Mouse (Mus musculus) adrenal gland, adult 2 months (tissue): ENCODE data around the gene P2ry14. TPM values are rescaled to one million over a fixed set of nuclear protein-coding genes. Genes with fewer than 3 reads are reported as not detected.
A peak's percentile ranks its signal among the peaks of the same experiment; 100 is the strongest.
"Not testable (repeated sequence)": the region's sequence is repeated elsewhere in the genome, so short reads cannot be mapped to it uniquely, and the experiment has no call there.

Source experiments
- DNase-seq: peaks from one replicate; pipeline ENCODE4 v3.0.0; 2021
- polyA plus RNA-seq: library from polyadenylated mRNA; depleted of rRNA; stranded (reverse); fragments of >200 nt; gene quantifications from 2 replicates; pipeline ENCODE4 v1.2.3, GENCODE M21; 2012
- total RNA-seq, 2 experiments: library from RNA; stranded (reverse); gene quantifications; 2 replicates each; pipeline ENCODE4 v1.2.3; 2021

P2ry14 gene
- total and polyA plus RNA-seq, 3 experiments = 2.5 to 26.7 (median 13.7) TPM

- DNase-seq = no peak
These were observed 8.2 kb downstream of the P2ry14 start for GRCm38 (mm10) chr3:59145194-59145593.

GRCm38 (mm10) chr3:59141507-59142305, 11.7 kb downstream of the P2ry14 start:
- no peak for DNase-seq

DNA sequence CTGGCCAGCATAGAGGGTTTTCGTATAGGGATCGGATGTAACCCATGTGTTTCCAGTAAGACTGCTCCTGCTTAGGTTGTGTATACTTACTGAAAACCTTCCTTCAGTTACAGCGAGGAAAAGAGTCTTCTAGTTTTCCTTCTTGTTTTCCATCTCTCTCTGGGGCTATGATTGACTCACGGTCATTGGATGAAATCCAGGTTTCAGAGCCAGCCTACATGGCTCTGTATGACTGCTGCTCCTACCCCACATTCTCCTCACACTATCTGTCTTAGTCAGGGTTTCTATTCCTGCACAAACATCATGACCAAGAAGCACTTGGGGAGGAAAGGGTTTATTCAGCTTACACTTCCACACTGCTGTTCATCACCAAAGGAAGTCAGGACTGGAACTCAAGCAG, 12.5 kb downstream of the P2ry14 start:
- DNase-seq = peak; percentile 63

DNA sequence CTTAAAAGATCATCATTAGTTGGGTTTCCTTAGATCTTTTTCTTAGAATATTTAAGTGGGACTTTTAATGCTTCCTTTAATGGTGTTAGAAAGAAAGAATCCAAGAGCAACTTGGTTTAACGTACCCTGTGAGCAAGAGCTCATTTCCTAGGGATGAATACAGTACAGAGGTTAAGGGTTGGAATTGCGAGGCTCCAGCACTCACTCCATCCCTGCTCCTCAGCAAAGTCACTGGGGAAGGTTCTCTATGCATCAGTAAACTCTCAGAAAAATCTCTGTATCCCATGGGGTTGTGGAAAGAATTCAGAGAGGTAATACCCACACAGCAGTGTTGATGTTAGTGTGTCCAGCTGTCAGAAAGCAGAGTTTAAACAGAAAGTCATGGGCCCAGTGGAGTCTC, 13.3 kb downstream of the P2ry14 start:
- DNase-seq = no peak

GRCm38 (mm10) chr3:59139651-59140051, 13.8 kb downstream of the P2ry14 start:
- peak; percentile 57 for DNase-seq

DNA sequence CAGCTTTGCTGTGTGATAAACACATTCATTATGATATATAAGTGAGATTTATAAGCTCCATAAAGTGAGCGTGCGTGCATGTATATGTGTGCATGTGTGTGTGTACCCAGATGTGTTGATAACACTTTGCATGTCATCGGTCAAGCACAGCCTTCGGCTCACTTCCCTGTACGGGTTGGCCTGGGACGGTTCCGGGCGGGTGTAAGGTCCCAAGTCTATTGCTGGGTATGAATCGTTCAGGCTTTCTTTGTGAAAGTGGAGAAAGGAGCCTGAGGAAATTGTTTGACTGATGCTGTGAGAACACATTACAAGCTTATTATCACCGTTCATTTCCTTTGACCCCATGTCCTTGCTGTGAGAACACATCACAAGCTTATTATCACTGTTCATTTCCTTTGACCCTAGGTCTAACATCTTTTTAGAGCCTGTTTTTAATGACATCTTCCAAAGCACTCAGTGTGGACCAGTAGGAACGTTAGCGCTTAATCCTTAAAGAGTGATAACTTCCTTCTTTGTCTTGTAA, 14.4 kb downstream of the P2ry14 start:
- no peak for DNase-seq

DNA sequence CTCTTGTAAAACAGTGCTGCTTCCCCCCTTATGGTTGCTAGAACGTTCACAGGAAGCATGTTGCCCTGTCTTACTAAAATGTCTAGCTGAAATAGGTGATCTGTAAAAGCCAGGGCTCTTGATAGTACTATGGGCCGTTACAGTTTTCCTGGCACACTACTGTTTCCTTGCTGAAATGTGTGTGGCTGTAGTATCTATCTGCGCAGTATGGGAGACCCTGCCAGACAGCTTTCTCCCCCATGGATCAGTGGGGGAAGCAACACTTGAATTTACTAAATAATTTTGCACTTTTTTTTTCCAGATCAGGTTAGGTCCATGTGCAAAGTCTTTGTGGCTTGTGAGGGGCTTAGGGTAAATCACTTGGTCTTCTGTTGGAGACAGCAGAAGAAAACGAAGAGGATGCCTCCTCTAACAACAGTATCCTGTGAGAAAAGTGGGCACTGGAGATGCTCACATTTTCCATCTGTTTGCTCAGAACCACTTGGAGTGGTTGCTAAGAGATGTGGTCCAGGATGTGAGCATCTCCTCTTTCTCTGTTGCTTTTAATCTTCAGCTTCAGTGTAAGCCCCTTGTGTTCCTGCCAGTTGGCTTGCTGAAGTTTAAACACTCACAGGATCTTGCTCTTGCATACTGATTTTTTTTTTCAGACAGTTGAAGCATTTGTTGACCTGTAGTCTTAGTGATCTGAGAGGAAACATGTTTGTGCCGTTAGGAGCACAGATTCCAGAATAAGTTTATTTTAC, 17.3 kb downstream of the P2ry14 start:
- DNase-seq = no peak

DNA sequence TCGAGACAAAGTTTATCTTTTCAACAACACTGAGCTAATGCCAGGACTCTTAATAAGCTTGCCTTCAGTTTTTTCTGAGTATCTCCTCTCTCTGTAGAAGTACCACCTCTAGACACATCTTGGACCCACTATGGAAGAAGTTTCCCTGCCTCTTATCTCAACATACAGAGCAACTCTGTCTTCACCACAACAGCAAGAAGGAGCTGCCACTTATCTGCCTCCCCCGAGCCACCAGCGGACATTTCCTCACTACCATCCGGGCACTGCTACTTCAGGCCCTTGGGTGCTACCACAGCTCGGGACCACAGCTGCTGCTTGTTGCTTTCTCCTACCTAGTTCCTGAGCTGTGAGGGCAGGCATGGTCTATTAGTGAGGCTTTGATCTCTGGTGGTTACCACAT, 20.2 kb downstream of the P2ry14 start:
- no peak for DNase-seq

DNA sequence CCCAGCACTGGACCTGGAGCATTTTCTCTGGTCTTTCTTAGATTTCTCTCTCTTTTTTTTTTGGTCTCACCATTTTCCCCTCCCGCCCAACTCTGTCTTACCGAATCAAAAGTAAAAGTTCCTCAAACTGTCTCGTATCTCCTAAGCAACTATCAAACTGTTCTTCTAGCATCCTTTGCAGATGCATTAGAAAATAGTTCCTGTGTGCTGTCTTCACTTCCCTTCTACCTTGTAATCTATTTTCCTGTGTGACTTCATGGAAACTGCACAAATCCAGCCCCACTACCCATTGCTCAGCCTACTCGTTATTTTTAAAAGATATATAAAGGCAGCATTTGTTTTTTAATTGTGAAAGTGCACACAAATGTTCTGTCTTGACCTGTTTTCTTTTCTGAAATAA, 21.5 kb downstream of the P2ry14 start:
- no peak for DNase-seq

DNA sequence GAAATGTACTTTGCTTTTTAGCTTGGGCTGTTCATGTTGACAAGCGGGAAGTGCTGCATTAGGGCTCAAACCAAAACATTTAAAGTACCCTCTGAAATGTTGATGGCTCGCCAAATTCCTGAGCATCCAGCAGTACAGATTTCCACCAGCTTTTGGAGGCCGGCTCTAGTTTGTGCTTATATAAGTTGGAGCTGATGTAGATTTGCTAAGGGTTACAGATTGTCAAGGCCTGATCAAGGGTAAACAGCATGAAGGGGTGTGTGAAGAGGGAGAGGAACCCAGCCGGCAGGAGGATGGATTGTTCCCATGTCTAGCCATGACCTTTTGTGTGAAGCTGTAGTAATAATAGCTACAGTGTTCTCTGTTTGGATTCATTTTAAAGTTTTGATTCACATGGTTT, 22.3 kb downstream of the P2ry14 start:
- DNase-seq = peak; percentile 40

DNA sequence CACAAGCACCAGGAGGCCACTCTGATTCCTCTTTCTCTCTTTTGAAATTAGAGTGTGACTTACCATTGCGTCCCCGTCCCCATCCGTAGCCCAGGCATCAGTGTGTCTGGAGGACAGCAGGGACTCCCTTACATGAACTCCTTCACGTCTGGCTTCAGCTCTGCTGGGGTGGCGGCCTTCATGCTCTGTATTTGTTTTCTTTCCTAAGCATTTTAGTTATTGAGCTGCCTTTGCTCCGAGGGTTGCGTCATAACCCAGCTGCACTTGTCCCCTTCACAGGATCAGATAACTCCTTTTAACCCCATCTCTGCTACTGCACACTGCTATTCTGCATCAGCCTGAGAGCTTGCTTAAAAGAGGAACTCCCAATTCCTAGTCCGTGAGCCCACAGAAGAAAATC, 23.0 kb downstream of the P2ry14 start:
- DNase-seq = peak; percentile 71

DNA sequence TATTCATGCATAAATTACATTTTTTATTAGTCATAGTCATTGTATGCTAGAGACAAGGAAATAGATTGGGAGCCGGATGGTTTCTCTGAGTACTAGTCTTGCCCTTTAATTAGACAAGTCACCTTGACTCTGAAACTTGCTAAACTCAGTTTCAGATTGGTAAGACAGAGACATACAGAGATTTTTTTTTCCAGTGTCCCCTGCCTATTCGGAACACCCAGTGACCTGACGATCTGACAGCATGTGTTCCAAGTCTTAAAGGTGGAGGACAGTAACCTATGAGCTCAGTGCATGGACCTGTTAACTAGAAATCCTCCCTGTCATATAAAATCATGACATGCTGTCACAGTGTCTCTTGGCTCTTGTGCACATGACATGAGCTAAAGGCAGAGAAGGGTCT, 23.9 kb downstream of the P2ry14 start:
- DNase-seq = no peak

- no peak for DNase-seq
These were observed 24.7 kb downstream of the P2ry14 start for GRCm38 (mm10) chr3:59128681-59129080.

- no peak for DNase-seq
These were observed 27.4 kb downstream of the P2ry14 start for GRCm38 (mm10) chr3:59125783-59126555.

- no peak for DNase-seq
These were observed 28.4 kb downstream of the P2ry14 start for GRCm38 (mm10) chr3:59125022-59125421.

- DNase-seq = no peak
These were observed 31.5 kb downstream of the P2ry14 start for GRCm38 (mm10) chr3:59121780-59122449.

GRCm38 (mm10) chr3:59121067-59121730, 32.2 kb downstream of the P2ry14 start:
- no peak for DNase-seq

- DNase-seq = peak; percentile 56
These were observed 39.4 kb downstream of the P2ry14 start for GRCm38 (mm10) chr3:59113973-59114517.

DNA sequence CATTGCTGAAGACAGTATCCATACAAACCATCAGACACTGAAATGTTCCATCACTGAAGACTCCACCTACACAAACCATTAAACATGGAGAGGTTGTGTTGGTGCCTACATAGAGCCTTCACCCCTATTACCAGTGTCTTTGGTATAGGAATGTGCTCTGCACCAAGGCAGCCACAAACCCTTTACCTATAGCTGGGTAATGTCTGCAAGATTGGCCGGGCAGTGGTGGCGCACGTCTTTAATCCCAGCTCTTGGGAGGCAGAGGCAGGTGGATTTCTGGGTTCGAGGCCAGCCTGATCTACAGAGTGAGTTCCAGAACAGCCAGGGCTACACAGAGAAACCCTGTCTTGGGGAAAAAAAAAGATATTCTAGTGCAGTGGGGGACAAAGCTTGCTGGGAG, 40.1 kb downstream of the P2ry14 start:
- not testable (repeated sequence) for DNase-seq

- DNase-seq = no peak
These were observed 41.5 kb downstream of the P2ry14 start for GRCm38 (mm10) chr3:59111944-59112343.

- not testable (repeated sequence) for DNase-seq
These were observed 43.6 kb downstream of the P2ry14 start for GRCm38 (mm10) chr3:59109834-59110233.
